Mouse (Mus musculus) small intestine, adult 2 months (tissue): ENCODE measurements at regions not wholly inside any gene's neighbourhood (a gene's known extent, or its start where the extent isn't known, plus 50 kb on each side); places are given as distances from the start of the nearest gene placed in this dataset.

ENCODE experiments used
- H3K27ac ChIP-seq: fragments of 200-500 bp; 2 replicates; pipeline ENCODE4 v1.5.1; 2012; ENCODE audit warnings: low read depth, low read length, control low read depth, inconsistent platforms; ENCODE audit not compliant: insufficient read depth
- H3K27me3 ChIP-seq: fragments of 200-500 bp; 2 replicates; pipeline ENCODE4 v1.6.1; 2012; ENCODE audit warnings: mild to moderate bottlenecking, moderate library complexity, low read length, inconsistent platforms; ENCODE audit not compliant: control insufficient read depth, insufficient read depth
- H3K36me3 ChIP-seq: fragments of 200-500 bp; 2 replicates; pipeline ENCODE4 v1.6.1; 2012; ENCODE audit warnings: mild to moderate bottlenecking, low read length, control low read depth, inconsistent platforms; ENCODE audit not compliant: control insufficient read depth, insufficient read depth
- H3K4me1 ChIP-seq: fragments of 200-500 bp; 2 replicates; pipeline ENCODE4 v1.6.1; 2012; ENCODE audit warnings: low read length, inconsistent platforms, mixed read lengths; ENCODE audit not compliant: control insufficient read depth, insufficient read depth, insufficient read length
- H3K4me3 ChIP-seq: fragments of 200-500 bp; 2 replicates; pipeline ENCODE4 v1.5.1; 2012; ENCODE audit warnings: low read depth, mild to moderate bottlenecking, control low read depth, inconsistent platforms, low read length, moderate library complexity
- CTCF ChIP-seq: fragments of 200-500 bp; IDR thresholded peaks from 2 replicates; pipeline ENCODE4 v1.5.1; 2012; ENCODE audit warnings: low read depth, mild to moderate bottlenecking, control low read depth, inconsistent platforms, low read length, moderate library complexity, mixed read lengths; ENCODE audit not compliant: insufficient replicate concordance, insufficient read length; ENCODE audit errors: extremely low read depth
- POLR2A ChIP-seq: fragments of 200-500 bp; IDR thresholded peaks from 2 replicates; pipeline ENCODE4 v1.6.1; 2012; ENCODE audit warnings: low read depth, mild to moderate bottlenecking, control low read depth, inconsistent platforms, low read length, moderate library complexity
- WGBS: fragments of 180-500 bp; shearing (Covaris S2); methylation state at CpG from one replicate; pipeline ENCODE4 v1.1.7; 2018; 5-methylcytosine and 5-hydroxymethylcytosine counted together

DNA sequence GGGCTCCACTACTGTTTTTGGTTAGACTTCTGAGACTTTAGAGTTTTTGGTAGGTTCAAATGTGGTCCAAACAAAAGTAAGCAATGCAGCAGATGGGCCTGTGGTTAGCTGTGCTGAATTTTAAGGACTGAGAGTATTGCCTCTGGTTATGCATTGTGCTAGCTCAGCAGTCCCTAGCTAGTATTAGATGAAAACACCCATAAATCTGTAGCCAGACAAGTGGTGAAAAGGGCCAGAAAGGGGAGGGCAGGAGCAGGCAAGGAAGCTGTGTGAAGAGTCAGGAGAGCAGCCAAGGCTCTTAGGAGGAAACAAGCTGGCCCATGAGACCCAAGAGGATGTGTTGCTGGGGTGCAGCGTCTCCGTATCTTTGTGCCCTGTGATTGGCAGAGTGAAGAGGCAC lies 559.9 kb downstream of the Sqor start:
- TF ChIP-seq CTCF (no peak), POLR2A (no peak)
- Histone ChIP-seq H3K4me1 (peaks cover 2% of the 10 kb centered on the region; the same call in 1 of the 2 replicates), H3K4me3 (no peak overlapping the region), H3K27ac (no peak overlapping the region), H3K36me3 (no peaks in the 10 kb centered on the region), H3K27me3 (no peaks in the 10 kb centered on the region)
- WGBS: 80% methylated on average over 2 of the region's 2 CpGs

- H3K4me3 ChIP-seq: no peak overlapping the region
- no peaks in the 10 kb centered on the region for H3K27me3 ChIP-seq
- H3K27ac ChIP-seq: no peak overlapping the region
- TF ChIP-seq POLR2A (no peak), CTCF (no peak)
- no peaks in the 10 kb centered on the region for H3K4me1 ChIP-seq
- 80% methylated on average over 10 of the region's 10 CpGs for WGBS
- no peaks in the 10 kb centered on the region for H3K36me3 ChIP-seq
Observed at GRCm38 (mm10) chr2:123349625-123350346, 584.7 kb downstream of the Sqor start.

- H3K36me3 ChIP-seq: no peaks in the 10 kb centered on the region
- H3K4me1 ChIP-seq: no peaks in the 10 kb centered on the region
- TF ChIP-seq CTCF (no peak), POLR2A (no peak)
- no peak overlapping the region for H3K27ac ChIP-seq
- no peak overlapping the region for H3K4me3 ChIP-seq
- no peaks in the 10 kb centered on the region for H3K27me3 ChIP-seq
Observed at GRCm38 (mm10) chr2:123364204-123364603, 599.2 kb downstream of the Sqor start.

- Histone ChIP-seq H3K4me3 (no peak overlapping the region), H3K27me3 (no peaks in the 10 kb centered on the region), H3K27ac (no peak overlapping the region), H3K36me3 (no peaks in the 10 kb centered on the region), H3K4me1 (no peaks in the 10 kb centered on the region)
- WGBS: 98% methylated on average over 2 of the region's 2 CpGs
- TF ChIP-seq CTCF: no peak
- TF ChIP-seq POLR2A: no peak
Observed at GRCm38 (mm10) chr2:123366571-123366970, 601.5 kb downstream of the Sqor start.

DNA sequence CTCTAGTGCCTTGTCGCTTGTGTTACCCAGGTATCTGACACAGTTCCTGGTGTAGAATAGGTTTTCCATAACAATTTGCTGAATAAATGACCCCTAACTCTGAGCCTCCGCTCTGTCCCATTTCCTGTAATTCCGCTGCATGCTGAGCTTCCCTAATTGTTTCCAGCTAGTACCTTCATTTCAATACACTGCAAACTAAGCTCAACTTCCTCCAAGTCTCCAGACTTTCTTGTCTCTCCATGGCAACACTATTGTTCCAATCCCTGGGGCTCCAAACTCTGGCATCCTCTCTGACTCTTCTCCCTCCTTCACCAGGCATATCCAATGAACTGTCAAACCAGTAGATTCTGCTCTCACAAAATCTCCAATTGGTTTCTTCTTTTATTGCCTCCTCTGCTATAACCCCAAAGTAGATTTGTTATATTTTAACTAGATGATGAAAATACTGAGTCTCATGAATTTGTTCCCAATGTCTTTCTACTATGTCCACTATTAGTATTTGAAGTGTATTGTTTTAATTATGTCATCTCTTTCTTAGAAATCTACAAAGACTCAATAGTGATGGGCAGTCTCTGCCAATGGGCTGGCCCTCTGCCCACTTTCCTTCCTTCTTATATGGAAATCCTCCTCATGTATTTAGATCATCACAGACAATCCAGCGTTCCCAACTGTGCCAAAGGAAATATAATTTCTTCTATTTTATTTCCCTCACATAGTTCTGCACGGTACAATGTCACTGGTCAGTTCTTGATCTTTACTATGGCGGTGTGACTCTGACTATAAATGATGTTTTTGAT lies 620.8 kb downstream of the Sqor start:
- Histone ChIP-seq H3K4me1 (no peaks in the 10 kb centered on the region), H3K27me3 (no peaks in the 10 kb centered on the region), H3K27ac (no peak overlapping the region), H3K4me3 (no peak overlapping the region), H3K36me3 (no peaks in the 10 kb centered on the region)
- TF ChIP-seq POLR2A (no peak), CTCF (no peak)
- 75% methylated on average over 6 of the region's 6 CpGs for WGBS

DNA sequence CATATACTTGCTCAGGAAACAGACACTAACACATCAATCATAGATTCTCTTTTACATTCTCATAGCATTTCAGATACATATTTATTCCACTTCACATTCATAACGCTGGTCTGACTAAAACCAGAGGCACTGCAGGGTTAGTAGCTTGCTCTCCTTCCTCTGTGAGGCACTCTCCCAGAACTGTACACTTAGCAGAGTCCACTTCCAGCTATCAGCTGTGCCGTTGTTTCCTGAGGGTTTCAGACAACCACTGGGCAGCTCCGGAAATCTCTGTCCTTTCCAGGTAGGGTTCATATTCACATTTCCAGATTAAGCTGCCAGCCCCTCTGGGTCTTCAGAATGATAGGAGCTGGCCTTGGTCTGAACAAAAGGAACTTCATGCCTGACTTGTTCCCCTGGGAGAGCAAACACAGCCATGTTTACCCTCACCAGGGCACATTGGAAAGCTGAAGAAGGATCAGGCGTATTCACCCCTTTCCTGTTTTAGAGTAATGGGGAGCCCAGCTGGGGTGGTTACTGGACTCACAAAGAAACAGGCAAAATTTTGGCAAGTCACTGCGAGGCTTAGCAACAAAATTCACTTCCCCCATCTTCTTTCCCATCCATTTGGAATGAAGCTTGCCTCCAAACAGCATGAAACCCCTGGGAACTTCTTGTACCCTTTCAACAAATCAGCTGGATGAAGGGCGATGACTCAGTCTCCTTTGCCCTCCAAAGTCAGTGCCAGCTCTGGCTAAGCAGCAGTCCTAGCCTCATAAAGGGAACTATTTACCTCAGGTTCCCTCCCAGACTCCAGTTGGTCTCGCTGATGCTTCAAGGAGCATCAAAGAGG lies 622.0 kb downstream of the Sqor start:
- H3K36me3 ChIP-seq: no peaks in the 10 kb centered on the region
- no peaks in the 10 kb centered on the region for H3K4me1 ChIP-seq
- H3K27ac ChIP-seq: no peak overlapping the region
- WGBS: 50% methylated on average over 7 of the region's 7 CpGs
- H3K4me3 ChIP-seq: no peak overlapping the region
- H3K27me3 ChIP-seq: no peaks in the 10 kb centered on the region
- TF ChIP-seq CTCF (no peak), POLR2A (no peak)
